Comparison of ENCODE assay signal across 8 mouse cellular contexts in the genomic region with DNA sequence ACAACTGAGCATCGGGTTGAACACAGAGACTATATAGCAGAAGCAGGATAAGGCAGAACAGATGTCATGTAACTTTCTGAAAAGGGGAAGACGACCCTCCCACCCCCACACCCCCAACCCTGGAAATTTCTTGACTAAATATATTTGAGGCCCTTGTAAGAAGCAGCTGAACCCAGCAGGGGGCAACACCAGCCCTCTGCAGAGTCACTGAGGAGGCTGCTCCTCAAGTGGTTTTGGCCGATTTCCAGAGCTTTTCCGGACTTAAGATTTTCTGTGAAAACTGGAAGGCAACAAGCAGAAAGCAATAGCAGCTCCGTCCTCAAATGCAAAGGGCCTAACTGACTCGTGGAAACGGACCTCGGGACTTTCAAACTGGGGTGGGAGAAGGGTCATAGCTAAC. TPM values are rescaled to one million over a fixed set of nuclear protein-coding genes. Genes with fewer than 3 reads are reported as not detected.
A peak's percentile ranks its signal among the peaks of the same experiment; 100 is the strongest.
DNase-seq lines count a peak whose midpoint lies in the region; ATAC-seq lines count a peak whose summit lies in the region.

No protein-coding gene starts in this region.

- intact Hi-C loops in heart, postnatal 25 days (cut with DNase I) = no loop called here

- no peak overlapping the region for H3K9ac ChIP-seq in hindbrain, embryonic 16.5 days (ENCODE audit: low read depth, low read length)
- no peak overlapping the region for H3K9ac ChIP-seq in limb, embryonic 15.5 days

- H3K9me3 ChIP-seq in embryonic facial prominence, embryonic 10.5 days = no peaks in the 10 kb centered on the region
- H3K9me3 ChIP-seq in hindbrain, embryonic 16.5 days (ENCODE audit: control insufficient read depth, low read length) = no peaks in the 10 kb centered on the region
- H3K9me3 ChIP-seq in limb, embryonic 15.5 days = no peaks in the 10 kb centered on the region

- no peak overlapping the region for H3K4me3 ChIP-seq in embryonic facial prominence, embryonic 10.5 days
- no peak overlapping the region for H3K4me3 ChIP-seq in hindbrain, embryonic 16.5 days (ENCODE audit: low read length)
- H3K4me3 ChIP-seq in limb, embryonic 15.5 days = peak overlapping the region; percentile 24

- no peaks in the 10 kb centered on the region; the same call in 1 of the 2 replicates for H3K4me1 ChIP-seq in embryonic facial prominence, embryonic 10.5 days
- H3K4me1 ChIP-seq in hindbrain, embryonic 16.5 days (ENCODE audit: control insufficient read depth, insufficient read depth, low read depth, low read length) = no peaks in the 10 kb centered on the region
- H3K4me1 ChIP-seq in limb, embryonic 15.5 days = peaks cover 7% of the 10 kb centered on the region

- no peaks in the 10 kb centered on the region for H3K27me3 ChIP-seq in embryonic facial prominence, embryonic 10.5 days (replicated peaks; ENCODE audit: low read depth, poor library complexity, severe bottlenecking)
- no peaks in the 10 kb centered on the region for H3K27me3 ChIP-seq in hindbrain, embryonic 16.5 days (replicated peaks; ENCODE audit: control insufficient read depth, insufficient read depth, low read length)
- no peaks in the 10 kb centered on the region for H3K27me3 ChIP-seq in limb, embryonic 15.5 days

- 52% methylated on average over 8 of the region's 8 CpGs for WGBS in embryonic facial prominence, embryonic 10.5 days
- WGBS in hindbrain, embryonic 16.5 days = 36% methylated on average over 8 of the region's 8 CpGs
- 12% methylated on average over 8 of the region's 8 CpGs for WGBS in limb, embryonic 15.5 days

- peak; percentile 50 to 54 for DNase-seq in heart, adult 18-20 months
- DNase-seq in heart, postnatal 25 days (ENCODE audit: low spot score) = no peak
- DNase-seq in ES-CJ7 (ENCODE audit: low read depth, low spot score) = peak; percentile 85
- peak; percentile 46 for DNase-seq in embryonic facial prominence, embryonic 10.5 days (ENCODE audit: low spot score)
- DNase-seq in ovary, postnatal 10 days (ENCODE audit: low spot score) = peak; percentile 11

- ATAC-seq in hindbrain, embryonic 16.5 days = no peak
- ATAC-seq in limb, embryonic 15.5 days (ENCODE audit: insufficient number of reproducible peaks, low FRiP score, low TSS enrichment, low read depth) = no peak
- ATAC-seq in erythroid progenitor cell, adult 5-6 weeks (replicated peaks; ENCODE audit: low FRiP score, poor library complexity, severe bottlenecking) = no peak

- peak overlapping the region; percentile 31 for H3K4me2 ChIP-seq in hindbrain, embryonic 16.5 days (ENCODE audit: low read length)
- H3K4me2 ChIP-seq in limb, embryonic 15.5 days = peak overlapping the region; percentile 42

- no peaks in the 10 kb centered on the region for H3K36me3 ChIP-seq in embryonic facial prominence, embryonic 10.5 days (replicated peaks)
- no peaks in the 10 kb centered on the region for H3K36me3 ChIP-seq in hindbrain, embryonic 16.5 days (ENCODE audit: control insufficient read depth, insufficient read depth, low read length)
- no peaks in the 10 kb centered on the region for H3K36me3 ChIP-seq in limb, embryonic 15.5 days

- no peak overlapping the region for H3K27ac ChIP-seq in embryonic facial prominence, embryonic 10.5 days (replicated peaks)
- no peak overlapping the region for H3K27ac ChIP-seq in hindbrain, embryonic 16.5 days (ENCODE audit: low read depth, low read length)
- H3K27ac ChIP-seq in limb, embryonic 15.5 days = no peak overlapping the region

RNA-seq across cellular contexts. Expression of a gene that starts 11.4 kb away (rescaled TPM):
- total RNA-seq in heart, adult 18-20 months (2021) = not detected
- not detected for total RNA-seq in heart, postnatal 25 days (2021)
- polyA plus RNA-seq in embryonic facial prominence, embryonic 10.5 days (2016; fragmentation: Nextera tagmentation; extraction: Ambion mirVana) = 0.19 TPM in 1 of 2 replicates, not detected in the other
- polyA plus RNA-seq in hindbrain, embryonic 16.5 days (2015; fragmentation: Nextera tagmentation; extraction: Ambion mirVana) = 0.36 TPM in 1 of 2 replicates, not detected in the other
- polyA plus RNA-seq in limb, embryonic 15.5 days (2015; fragmentation: Nextera tagmentation; extraction: Ambion mirVana) = 0.22 TPM in 1 of 2 replicates, not detected in the other
- not detected in 2 replicates for total RNA-seq in erythroid progenitor cell, adult 5-6 weeks (2015; ENCODE audit: low replicate concordance)
- total RNA-seq in erythroid progenitor cell, adult 5-6 weeks (2017; ENCODE audit: low replicate concordance) = 0.64 TPM in 1 of 2 replicates, not detected in the other

RNA-seq across cellular contexts. Expression of a gene that starts 13.0 kb away (rescaled TPM):
- total RNA-seq in heart, adult 18-20 months (2021) = 1 to 10 TPM; 9.3 to 9.6 TPM
- total RNA-seq in heart, postnatal 25 days (2021) = 1 to 10 TPM; 8.5 to 9.7 TPM
- polyA plus RNA-seq in embryonic facial prominence, embryonic 10.5 days (2016; fragmentation: Nextera tagmentation; extraction: Ambion mirVana) = 6.0 and 7.6 TPM in 2 replicates
- 3.0 and 3.3 TPM in 2 replicates for polyA plus RNA-seq in hindbrain, embryonic 16.5 days (2015; fragmentation: Nextera tagmentation; extraction: Ambion mirVana)
- 10.1 and 13.2 TPM in 2 replicates for polyA plus RNA-seq in limb, embryonic 15.5 days (2015; fragmentation: Nextera tagmentation; extraction: Ambion mirVana)
- total RNA-seq in erythroid progenitor cell, adult 5-6 weeks (2015; ENCODE audit: low replicate concordance) = 40.7 and 42.2 TPM in 2 replicates
- 56.8 and 76.1 TPM in 2 replicates for total RNA-seq in erythroid progenitor cell, adult 5-6 weeks (2017; ENCODE audit: low replicate concordance)

RNA-seq across cellular contexts. Expression of a gene that starts 20.9 kb away (rescaled TPM):
- total RNA-seq in heart, adult 18-20 months (2021) = 10 to 100 TPM; 69.4 to 71.8 TPM
- 10 to 100 TPM; 54.9 to 58.6 TPM for total RNA-seq in heart, postnatal 25 days (2021)
- 99.2 and 102 TPM in 2 replicates for polyA plus RNA-seq in embryonic facial prominence, embryonic 10.5 days (2016; fragmentation: Nextera tagmentation; extraction: Ambion mirVana)
- polyA plus RNA-seq in hindbrain, embryonic 16.5 days (2015; fragmentation: Nextera tagmentation; extraction: Ambion mirVana) = 105 and 127 TPM in 2 replicates
- polyA plus RNA-seq in limb, embryonic 15.5 days (2015; fragmentation: Nextera tagmentation; extraction: Ambion mirVana) = 91.2 and 101 TPM in 2 replicates
- total RNA-seq in erythroid progenitor cell, adult 5-6 weeks (2015; ENCODE audit: low replicate concordance) = 2.9 TPM in 1 of 2 replicates, not detected in the other
- 3.6 and 21.6 TPM in 2 replicates for total RNA-seq in erythroid progenitor cell, adult 5-6 weeks (2017; ENCODE audit: low replicate concordance)

RNA-seq across cellular contexts. Expression of a gene that starts 41.5 kb away (rescaled TPM):
- 10 to 100 TPM; 22.1 to 24.4 TPM for total RNA-seq in heart, adult 18-20 months (2021)
- total RNA-seq in heart, postnatal 25 days (2021) = 10 to 100 TPM; 18.9 to 19.2 TPM
- polyA plus RNA-seq in embryonic facial prominence, embryonic 10.5 days (2016; fragmentation: Nextera tagmentation; extraction: Ambion mirVana) = 57.8 and 66.2 TPM in 2 replicates
- polyA plus RNA-seq in hindbrain, embryonic 16.5 days (2015; fragmentation: Nextera tagmentation; extraction: Ambion mirVana) = 29.7 and 32.0 TPM in 2 replicates
- 40.6 and 61.9 TPM in 2 replicates for polyA plus RNA-seq in limb, embryonic 15.5 days (2015; fragmentation: Nextera tagmentation; extraction: Ambion mirVana)
- 11.3 and 15.5 TPM in 2 replicates for total RNA-seq in erythroid progenitor cell, adult 5-6 weeks (2015; ENCODE audit: low replicate concordance)
- total RNA-seq in erythroid progenitor cell, adult 5-6 weeks (2017; ENCODE audit: low replicate concordance) = 8.7 and 20.0 TPM in 2 replicates

RNA-seq across cellular contexts. Expression of a gene that starts 41.5 kb away (rescaled TPM):
- total RNA-seq in heart, adult 18-20 months (2021) = 10 to 100 TPM; 41.2 to 51.6 TPM
- total RNA-seq in heart, postnatal 25 days (2021) = 10 to 100 TPM; 47.3 to 48.6 TPM
- 47.1 and 48.7 TPM in 2 replicates for polyA plus RNA-seq in embryonic facial prominence, embryonic 10.5 days (2016; fragmentation: Nextera tagmentation; extraction: Ambion mirVana)
- 63.9 and 65.9 TPM in 2 replicates for polyA plus RNA-seq in hindbrain, embryonic 16.5 days (2015; fragmentation: Nextera tagmentation; extraction: Ambion mirVana)
- 50.5 and 52.4 TPM in 2 replicates for polyA plus RNA-seq in limb, embryonic 15.5 days (2015; fragmentation: Nextera tagmentation; extraction: Ambion mirVana)
- 9.2 and 24.5 TPM in 2 replicates for total RNA-seq in erythroid progenitor cell, adult 5-6 weeks (2015; ENCODE audit: low replicate concordance)
- 6.8 and 11.7 TPM in 2 replicates for total RNA-seq in erythroid progenitor cell, adult 5-6 weeks (2017; ENCODE audit: low replicate concordance)
